Mouse (Mus musculus): ENCODE data around the gene Ssmem1. TPM values are rescaled to one million over a fixed set of nuclear protein-coding genes. Genes with fewer than 3 reads are reported as not detected.

Ssmem1 gene
- polyA plus RNA-seq, 1 experiment from 2014 or later = 0.49 TPM

DNA sequence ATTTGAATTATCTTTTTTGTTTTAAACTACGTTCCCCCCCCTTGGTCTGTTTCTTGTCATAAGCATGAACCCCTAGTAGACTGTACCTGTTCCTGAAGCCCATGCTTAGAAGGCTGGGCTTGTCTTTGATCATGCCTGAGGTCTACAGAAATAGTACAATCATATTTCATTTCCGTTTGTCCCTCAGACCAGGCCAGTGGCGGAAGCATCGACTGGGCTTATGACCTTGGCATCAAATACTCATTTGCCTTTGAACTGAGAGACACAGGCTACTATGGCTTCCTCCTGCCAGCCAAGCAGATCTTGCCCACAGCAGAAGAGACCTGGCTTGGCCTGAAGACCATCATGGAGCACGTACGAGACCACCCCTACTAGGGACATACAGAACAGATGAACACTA lies 54.4 kb downstream of the Ssmem1 start:
- 89% methylated on average over 6 of the region's 6 CpGs for WGBS

GRCm38 (mm10) chr6:30568069-30568468 lies 58.4 kb downstream of the Ssmem1 start, which contains the start of gene Cpa4:
Gene Cpa4 (plus strand): TSS chr6:30568369.
- no peak within 1 kb of the TSS for H3K4me2 ChIP-seq
- no peak for DNase-seq

More for the DNA sequence above, 54.4 kb downstream of the Ssmem1 start:
- Histone ChIP-seq H3K4me2 (no peak overlapping the region), H3K4me1 (ENCODE audit: insufficient read depth) (no peaks in the 10 kb centered on the region), H3K9ac (no peak overlapping the region), H3K27ac (ENCODE audit: low read depth) (no peak overlapping the region), H3K27me3 (ENCODE audit: insufficient read depth, low read length) (no peaks in the 10 kb centered on the region), H3K9me3 (ENCODE audit: low read depth, low read length) (no peaks in the 10 kb centered on the region), H3K36me3 (ENCODE audit: insufficient read depth) (no peaks in the 10 kb centered on the region), H3K4me3 (ENCODE audit: low read depth, low read length) (no peak overlapping the region)
- TF ChIP-seq CTCF (IDR thresholded peaks at IDR 0.05; ENCODE audit: low read depth) = no peak
- no peak for DNase-seq
- no peak for ATAC-seq (ENCODE audit: insufficient read depth)

GRCm38 (mm10) chr6:30569331-30569730 lies 59.7 kb downstream of the Ssmem1 start:
- Histone ChIP-seq H3K9ac (no peak overlapping the region), H3K4me2 (no peak overlapping the region), H3K27me3 (ENCODE audit: insufficient read depth, low read length) (no peaks in the 10 kb centered on the region), H3K27ac (ENCODE audit: low read depth) (no peak overlapping the region), H3K4me3 (ENCODE audit: low read depth, low read length) (no peak overlapping the region), H3K36me3 (ENCODE audit: insufficient read depth) (no peaks in the 10 kb centered on the region), H3K9me3 (ENCODE audit: low read depth, low read length) (no peaks in the 10 kb centered on the region), H3K4me1 (ENCODE audit: insufficient read depth) (peaks cover 8% of the 10 kb centered on the region)
- TF ChIP-seq CTCF (IDR thresholded peaks at IDR 0.05; ENCODE audit: low read depth) = no peak
- 80% methylated on average over 10 of the region's 10 CpGs for WGBS
- ATAC-seq (ENCODE audit: insufficient read depth) (no peak), DNase-seq (no peak)

More at GRCm38 (mm10) chr6:30568069-30568468, 58.4 kb downstream of the Ssmem1 start, which contains the start of gene Cpa4:
- Histone ChIP-seq H3K27me3 (ENCODE audit: insufficient read depth, low read length) (no peaks in the 10 kb centered on the region), H3K9me3 (ENCODE audit: low read depth, low read length) (no peaks in the 10 kb centered on the region), H3K27ac (ENCODE audit: low read depth) (no peak within 1 kb of the TSS), H3K9ac (no peak within 1 kb of the TSS), H3K4me3 (ENCODE audit: low read depth, low read length) (no peak within 1 kb of the TSS), H3K4me1 (ENCODE audit: insufficient read depth) (peaks cover 6% of the 10 kb centered on the region), H3K36me3 (ENCODE audit: insufficient read depth) (no peaks in the 10 kb centered on the region)
- TF ChIP-seq CTCF (IDR thresholded peaks at IDR 0.05; ENCODE audit: low read depth) = no peak
- WGBS = 51% methylated on average over 5 of the region's 5 CpGs
- no peak for ATAC-seq (ENCODE audit: insufficient read depth)

Other genes starting within 250 kb of the Ssmem1 start
- gene Ube2h, start 205.3 kb upstream of the Ssmem1 start, polyA plus RNA-seq (2014; fragmentation: Nextera tagmentation; extraction: Ambion mirVana) = 42.3 and 45.8 TPM in 2 replicates
- gene Zc3hc1, start 118.8 kb upstream of the Ssmem1 start, polyA plus RNA-seq (2014; fragmentation: Nextera tagmentation; extraction: Ambion mirVana) = 66.8 and 66.9 TPM in 2 replicates
- 32.6 and 33.9 TPM in 2 replicates for gene Klhdc10, start 108.0 kb upstream of the Ssmem1 start, polyA plus RNA-seq (2014; fragmentation: Nextera tagmentation; extraction: Ambion mirVana)
- gene Tmem209, start 66 bp upstream of the Ssmem1 start, polyA plus RNA-seq (2014; fragmentation: Nextera tagmentation; extraction: Ambion mirVana) = 43.5 and 44.7 TPM in 2 replicates
- 7.2 and 7.8 TPM in 2 replicates for gene Cpa2, start 31.7 kb downstream of the Ssmem1 start, polyA plus RNA-seq (2014; fragmentation: Nextera tagmentation; extraction: Ambion mirVana)
- gene Cpa4, start 58.5 kb downstream of the Ssmem1 start, polyA plus RNA-seq (2014; fragmentation: Nextera tagmentation; extraction: Ambion mirVana) = 0.07 and 0.14 TPM in 2 replicates
- gene Cpa5, start 101.2 kb downstream of the Ssmem1 start, polyA plus RNA-seq (2014; fragmentation: Nextera tagmentation; extraction: Ambion mirVana) = 0.11 TPM in 1 of 2 replicates, not detected in the other
- 1.9 and 3.0 TPM in 2 replicates for gene Cpa1, start 129.4 kb downstream of the Ssmem1 start, polyA plus RNA-seq (2014; fragmentation: Nextera tagmentation; extraction: Ambion mirVana)
- gene Cep41, start 183.9 kb downstream of the Ssmem1 start, polyA plus RNA-seq (2014; fragmentation: Nextera tagmentation; extraction: Ambion mirVana) = 11.6 and 12.8 TPM in 2 replicates
- gene Mest, start 213.7 kb downstream of the Ssmem1 start, polyA plus RNA-seq (2014; fragmentation: Nextera tagmentation; extraction: Ambion mirVana) = 1,596 and 1,677 TPM in 2 replicates